Mouse (Mus musculus) limb, embryonic 11.5 days (tissue): ENCODE data around the gene Slc15a2. TPM values are rescaled to one million over a fixed set of nuclear protein-coding genes. Genes with fewer than 3 reads are reported as not detected.

Experiments
- ATAC-seq: fragments of 200-750 bp; cut with Nextera tagmentation; 2 replicates; pipeline ENCODE4 v1.8.0; 2017; ENCODE audit warnings: low read depth; ENCODE audit not compliant: insufficient number of reproducible peaks, low FRiP score, low TSS enrichment
- DNase-seq: peaks from one replicate; pipeline ENCODE4 v3.0.0-alpha.2; 2015; ENCODE audit warnings: low spot score
- H3K27ac ChIP-seq: fragments of 300-500 bp; sonication (generic); replicated peaks from 2 replicates; pipeline ENCODE4 v1.5.1; 2014; ENCODE audit warnings: low read depth, mild to moderate bottlenecking, low read length
- H3K27me3 ChIP-seq: fragments of 300-500 bp; sonication (generic); 2 replicates; pipeline ENCODE4 v1.6.1; 2014; ENCODE audit warnings: mild to moderate bottlenecking, low read length, mixed read lengths; ENCODE audit not compliant: control insufficient read depth, insufficient read depth
- H3K36me3 ChIP-seq: fragments of 300-500 bp; sonication (generic); 2 replicates; pipeline ENCODE4 v1.6.1; 2014; ENCODE audit warnings: mild to moderate bottlenecking, low read length, moderate library complexity, mixed read lengths; ENCODE audit not compliant: control insufficient read depth, insufficient read depth
- H3K4me1 ChIP-seq: fragments of 300-500 bp; sonication (generic); 2 replicates; pipeline ENCODE4 v1.6.1; 2014; ENCODE audit warnings: low read length, mixed read lengths; ENCODE audit not compliant: control insufficient read depth, insufficient read depth
- H3K4me2 ChIP-seq: fragments of 300-500 bp; sonication (generic); 2 replicates; pipeline ENCODE4 v1.6.1; 2014; ENCODE audit warnings: low read depth, mild to moderate bottlenecking, moderate library complexity; ENCODE audit not compliant: severe bottlenecking
- H3K4me3 ChIP-seq: fragments of 300-500 bp; sonication (generic); 2 replicates; pipeline ENCODE4 v1.5.1; 2014; ENCODE audit warnings: low read depth, low read length
- H3K9ac ChIP-seq: fragments of 300-500 bp; sonication (generic); 2 replicates; pipeline ENCODE4 v1.6.1; 2014; ENCODE audit warnings: mild to moderate bottlenecking, low read length
- H3K9me3 ChIP-seq: fragments of 300-500 bp; sonication (generic); 2 replicates; pipeline ENCODE4 v1.6.1; 2016; ENCODE audit warnings: low read length; ENCODE audit not compliant: control insufficient read depth
- WGBS: fragments of 180-500 bp; shearing (Covaris S2); extraction: QIAGEN DNeasy Blood & Tissue Kit; methylation state at CpG from one replicate; pipeline ENCODE4 v1.1.7; 2014; 5-methylcytosine and 5-hydroxymethylcytosine counted together
- microRNA-seq: library from miRNA; unstranded; fragments of <30 nt; microRNA quantifications from one replicate; pipeline ENCODE4, GENCODE M21; 2016
- polyA plus RNA-seq: library from polyadenylated mRNA; unstranded; fragments of >200 nt; fragmentation: Nextera tagmentation; extraction: Ambion mirVana; gene quantifications from 2 replicates; pipeline ENCODE4 v1.2.1, GENCODE M21; 2014

Slc15a2 gene
- polyA plus RNA-seq, 1 experiment from 2014 or later = 3.6 TPM

DNA sequence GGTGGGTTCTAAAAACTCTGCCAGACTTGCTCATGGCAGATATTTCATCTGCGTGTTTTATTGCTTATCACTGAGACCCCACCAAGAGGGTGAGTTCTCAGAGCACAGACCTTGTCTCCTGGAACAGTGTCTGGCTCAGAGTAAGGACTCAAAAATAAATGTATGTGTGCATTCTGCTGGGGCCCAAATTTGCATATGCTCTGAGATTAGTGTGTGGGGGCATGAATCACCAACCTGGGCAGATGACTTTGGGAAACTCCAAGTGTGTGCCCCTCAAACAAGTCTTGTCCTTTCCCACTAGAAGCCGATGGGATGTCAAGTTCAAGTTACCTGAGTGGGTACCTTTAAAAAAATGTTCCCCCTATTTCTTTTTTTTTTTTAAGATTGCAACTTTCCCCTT is 84.3 kb downstream of the Slc15a2 start:
- H3K4me3 ChIP-seq = no peak overlapping the region
- DNase-seq (no peak), ATAC-seq (no peak)
- no peak overlapping the region for H3K27ac ChIP-seq
- WGBS = 87% methylated on average over 2 of the region's 2 CpGs
- no peaks in the 10 kb centered on the region for H3K9me3 ChIP-seq
- no peaks in the 10 kb centered on the region for H3K27me3 ChIP-seq
- no peaks in the 10 kb centered on the region for H3K36me3 ChIP-seq
- H3K9ac ChIP-seq = no peak overlapping the region
- H3K4me2 ChIP-seq = no peak overlapping the region
- H3K4me1 ChIP-seq = no peaks in the 10 kb centered on the region

Small RNA genes lying within 50 kb of the gene (microRNA-seq; reads per million reads assigned to microRNA genes)
- gene Gm22617 = not detected

Other genes starting within 250 kb of the Slc15a2 start
- 0.28 and 0.34 TPM in 2 replicates for gene Casr, start 222.8 kb downstream of the Slc15a2 start, polyA plus RNA-seq
- 0.60 and 0.80 TPM in 2 replicates for gene Cd86, start 118.9 kb downstream of the Slc15a2 start, polyA plus RNA-seq
- gene Ildr1, start 91.0 kb downstream of the Slc15a2 start, polyA plus RNA-seq = 0.21 and 0.47 TPM in 2 replicates
- 81.3 and 85.8 TPM in 2 replicates for gene Iqcb1, start 43.4 kb upstream of the Slc15a2 start, polyA plus RNA-seq
- gene Eaf2, start 90.0 kb upstream of the Slc15a2 start, polyA plus RNA-seq = 1.8 and 2.4 TPM in 2 replicates
- 77.3 and 86.6 TPM in 2 replicates for gene Golgb1, start 90.2 kb upstream of the Slc15a2 start, polyA plus RNA-seq
- 1.0 and 1.2 TPM in 2 replicates for gene Hcls1, start 150.0 kb upstream of the Slc15a2 start, polyA plus RNA-seq
- gene Fbxo40, start 205.5 kb upstream of the Slc15a2 start, polyA plus RNA-seq = 0.05 and 0.92 TPM in 2 replicates
- gene Polq, start 226.8 kb upstream of the Slc15a2 start, polyA plus RNA-seq = 12.8 and 13.7 TPM in 2 replicates